Mouse (Mus musculus) heart, adult 11 months (tissue): ENCODE results near the gene Elac2.

ENCODE experiments used
- DNase-seq: peaks from one replicate; pipeline ENCODE4 v3.0.0; 2022

Gene Elac2

GRCm38 (mm10) chr11:65022771-65023170 is 43.9 kb downstream of the Elac2 start:
- DNase-seq, result no peak

DNA sequence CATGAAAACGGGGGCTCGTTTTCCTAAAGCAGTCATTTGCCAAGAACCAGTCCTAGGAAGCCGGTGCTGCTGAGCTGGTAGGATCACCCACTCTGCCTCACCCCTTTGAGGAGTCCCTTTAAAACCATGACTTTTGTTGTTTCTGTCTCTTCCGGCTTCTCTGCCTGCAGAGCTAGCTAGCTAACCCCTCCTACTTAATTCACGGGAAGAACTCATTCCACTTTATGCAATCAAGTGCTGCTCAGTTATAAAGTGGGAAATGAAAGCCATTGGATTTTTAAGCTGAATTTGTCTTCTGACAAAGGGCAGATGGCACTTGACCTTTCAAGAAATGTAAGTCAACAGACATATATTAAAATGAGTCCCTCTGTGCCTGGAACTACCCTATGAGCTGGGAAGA is 49.2 kb downstream of the Elac2 start:
- DNase-seq, result no peak

DNA sequence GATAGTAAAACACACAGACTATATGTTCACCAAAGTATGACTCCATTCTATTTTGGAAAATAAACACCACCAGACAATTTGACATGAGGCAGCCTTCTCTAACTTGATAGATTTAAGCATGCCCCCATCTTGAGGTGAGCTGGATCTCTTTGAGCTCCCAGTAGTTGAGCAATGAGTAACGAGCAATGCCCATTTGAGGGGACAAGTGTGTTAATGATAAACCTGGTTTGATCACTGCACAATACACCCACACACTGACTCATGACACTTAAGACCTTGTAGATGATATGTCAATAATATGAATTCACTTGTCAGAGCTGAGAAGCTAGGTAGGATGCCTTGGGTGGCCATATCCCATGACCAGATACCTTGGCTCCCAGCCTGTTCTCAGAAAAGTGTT is 51.4 kb downstream of the Elac2 start:
- DNase-seq, result no peak

DNA sequence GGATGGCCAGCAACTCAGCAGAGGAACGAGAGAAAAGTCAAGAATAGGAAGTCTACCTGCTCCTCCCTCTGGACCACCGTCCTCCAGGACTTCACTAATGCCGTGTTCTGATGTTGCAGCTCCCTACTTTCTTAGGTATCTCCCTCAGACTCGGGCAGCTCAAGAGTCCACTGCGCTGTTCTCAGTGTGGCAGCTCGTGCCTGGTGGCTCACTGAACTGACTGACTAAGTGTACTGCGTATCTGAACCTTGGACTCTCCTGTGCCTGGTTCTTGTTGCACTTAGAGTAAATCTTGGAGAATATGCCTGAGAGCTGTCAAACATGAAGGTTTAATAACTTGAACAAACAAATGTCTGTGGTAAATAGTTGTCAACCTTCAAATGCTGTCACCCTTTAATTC is 53.4 kb downstream of the Elac2 start:
- no peak for DNase-seq

GRCm38 (mm10) chr11:65038996-65039395 is 60.2 kb downstream of the Elac2 start:
- no peak for DNase-seq

DNA sequence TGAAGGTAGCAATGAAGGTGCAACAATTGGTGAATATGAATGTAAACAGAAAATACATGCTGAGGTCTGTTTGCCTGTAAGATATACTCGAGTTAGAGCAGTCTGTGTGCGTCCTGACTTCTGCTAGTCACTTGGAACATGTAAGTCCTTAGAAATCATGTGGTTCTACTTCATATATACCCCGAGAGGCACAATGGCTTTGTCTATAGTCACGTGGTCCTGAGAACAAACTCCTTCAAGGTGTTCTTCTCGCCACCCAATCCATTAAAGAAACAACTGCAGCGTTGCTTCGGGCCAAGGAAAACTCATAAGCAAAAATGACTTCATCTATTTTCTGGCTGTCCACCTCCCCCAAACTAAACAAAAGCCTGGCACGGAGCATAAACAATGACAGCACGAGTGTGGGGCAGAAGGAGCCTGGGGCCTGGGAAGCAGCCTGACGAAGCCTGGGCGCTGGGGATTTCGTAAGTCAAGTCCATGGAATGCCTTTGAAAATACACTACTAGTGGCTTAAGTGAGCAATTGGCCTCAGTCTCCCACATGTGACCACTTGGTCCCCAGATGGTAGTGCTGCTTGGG is 60.8 kb downstream of the Elac2 start:
- DNase-seq, result no peak

- no peak for DNase-seq
These were observed 61.7 kb downstream of the Elac2 start for GRCm38 (mm10) chr11:65040556-65040955.

DNA sequence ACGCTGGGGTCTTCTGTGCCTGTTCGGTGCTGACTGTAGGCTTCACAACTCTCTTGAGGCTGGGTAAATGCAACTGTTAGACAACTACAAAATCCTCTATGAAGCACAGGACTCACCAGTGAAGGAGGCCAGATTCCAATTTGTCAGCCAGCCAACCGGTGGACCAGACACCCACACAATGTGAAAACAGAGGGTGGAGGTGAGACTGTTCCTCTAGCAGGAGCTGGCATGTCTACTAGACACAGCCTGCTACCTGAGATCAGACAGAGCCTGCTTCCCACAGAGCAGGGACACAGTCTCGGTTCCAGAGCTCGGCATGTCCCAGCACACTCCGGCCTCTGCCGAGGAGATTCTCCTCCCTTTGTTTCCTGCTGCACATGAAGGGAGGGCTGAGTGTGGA is 70.3 kb downstream of the Elac2 start:
- DNase-seq, result no peak

DNA sequence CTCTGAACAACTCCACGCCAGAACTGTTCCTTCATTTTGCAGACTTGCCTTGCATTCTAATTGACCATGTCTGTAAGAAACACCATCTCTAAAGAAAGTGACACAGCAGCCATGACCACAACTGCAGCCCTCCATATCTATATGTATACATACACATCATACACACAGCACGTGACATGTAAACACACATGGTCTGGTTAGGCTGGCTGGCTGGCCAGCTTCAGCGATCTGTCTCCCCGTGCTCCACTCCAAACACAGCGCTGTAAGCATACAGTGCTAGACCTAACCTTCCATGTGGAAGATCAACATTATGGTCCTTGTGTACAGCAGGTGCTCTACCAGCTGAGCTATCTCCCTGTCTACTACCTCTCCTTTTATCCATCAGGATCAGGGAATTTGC is 72.0 kb downstream of the Elac2 start:
- DNase-seq, result no peak
